Mouse (Mus musculus) embryonic facial prominence, embryonic 14.5 days (tissue): ENCODE data around the gene Zfp646. TPM values are rescaled to one million over a fixed set of nuclear protein-coding genes. Genes with fewer than 3 reads are reported as not detected.

Experiments
- ATAC-seq: fragments of 200-750 bp; cut with Nextera tagmentation; 2 replicates; pipeline ENCODE4 v1.8.0; 2017; ENCODE audit warnings: low read depth, moderate number of reproducible peaks, moderate TSS enrichment
- DNase-seq: peaks from one replicate; pipeline ENCODE4 v3.0.0-alpha.2; 2015; ENCODE audit warnings: low spot score
- H3K27ac ChIP-seq: fragments of 300-500 bp; sonication (generic); replicated peaks from 2 replicates; pipeline ENCODE4 v1.5.1; 2014; ENCODE audit warnings: low read depth, mild to moderate bottlenecking, low read length, moderate library complexity
- H3K27me3 ChIP-seq: fragments of 300-500 bp; sonication (generic); replicated peaks from 2 replicates; pipeline ENCODE4 v1.6.1; 2014; ENCODE audit warnings: low read length; ENCODE audit not compliant: control insufficient read depth, insufficient read depth
- H3K36me3 ChIP-seq: fragments of 300-500 bp; sonication (generic); 2 replicates; pipeline ENCODE4 v1.6.1; 2014; ENCODE audit warnings: low read length, mixed read lengths; ENCODE audit not compliant: control insufficient read depth, insufficient read depth
- H3K4me1 ChIP-seq: fragments of 300-500 bp; sonication (generic); 2 replicates; pipeline ENCODE4 v1.6.1; 2014; ENCODE audit warnings: antibody characterized with exemption, low read length; ENCODE audit not compliant: control insufficient read depth, insufficient read depth
- H3K4me2 ChIP-seq: fragments of 300-500 bp; sonication (generic); 2 replicates; pipeline ENCODE4 v1.6.1; 2014; ENCODE audit warnings: low read depth, mild to moderate bottlenecking, low read length, moderate library complexity, mixed read lengths
- H3K4me3 ChIP-seq: fragments of 300-500 bp; sonication (generic); 2 replicates; pipeline ENCODE4 v1.5.1; 2014; ENCODE audit warnings: low read depth, mild to moderate bottlenecking, low read length
- H3K9ac ChIP-seq: fragments of 300-500 bp; sonication (generic); 2 replicates; pipeline ENCODE4 v1.6.1; 2014; ENCODE audit warnings: low read depth, mild to moderate bottlenecking, low read length, moderate library complexity, mixed read lengths
- H3K9me3 ChIP-seq: fragments of 300-500 bp; sonication (generic); 2 replicates; pipeline ENCODE4 v1.6.1; 2016; ENCODE audit warnings: low read length; ENCODE audit not compliant: control insufficient read depth
- WGBS: fragments of 180-500 bp; shearing (Covaris S2); extraction: QIAGEN DNeasy Blood & Tissue Kit; methylation state at CpG from one replicate; pipeline ENCODE4 v1.1.7; 2014; 5-methylcytosine and 5-hydroxymethylcytosine counted together
- polyA plus RNA-seq: library from polyadenylated mRNA; unstranded; fragments of >200 nt; fragmentation: Nextera tagmentation; extraction: Ambion mirVana; gene quantifications from 2 replicates; pipeline ENCODE4 v1.2.1, GENCODE M21; 2014

Zfp646 gene
- polyA plus RNA-seq, 1 experiment from 2014 or later = 13.3 TPM

GRCm38 (mm10) chr7:127875627-127876001, 407 bp upstream of the Zfp646 start:
- Histone ChIP-seq H3K4me2 (peak overlapping the region; percentile 90), H3K36me3 (peaks cover 49% of the 10 kb centered on the region), H3K9ac (peak overlapping the region; percentile 97), H3K4me1 (peaks cover 15% of the 10 kb centered on the region), H3K27me3 (no peaks in the 10 kb centered on the region), H3K4me3 (peak overlapping the region; percentile 98), H3K9me3 (no peaks in the 10 kb centered on the region), H3K27ac (peak overlapping the region; percentile 99)
- ATAC-seq = peak; percentile 96
- DNase-seq = peak; percentile 98
- 0% methylated on average over 3 of the region's 43 CpGs for WGBS

DNA sequence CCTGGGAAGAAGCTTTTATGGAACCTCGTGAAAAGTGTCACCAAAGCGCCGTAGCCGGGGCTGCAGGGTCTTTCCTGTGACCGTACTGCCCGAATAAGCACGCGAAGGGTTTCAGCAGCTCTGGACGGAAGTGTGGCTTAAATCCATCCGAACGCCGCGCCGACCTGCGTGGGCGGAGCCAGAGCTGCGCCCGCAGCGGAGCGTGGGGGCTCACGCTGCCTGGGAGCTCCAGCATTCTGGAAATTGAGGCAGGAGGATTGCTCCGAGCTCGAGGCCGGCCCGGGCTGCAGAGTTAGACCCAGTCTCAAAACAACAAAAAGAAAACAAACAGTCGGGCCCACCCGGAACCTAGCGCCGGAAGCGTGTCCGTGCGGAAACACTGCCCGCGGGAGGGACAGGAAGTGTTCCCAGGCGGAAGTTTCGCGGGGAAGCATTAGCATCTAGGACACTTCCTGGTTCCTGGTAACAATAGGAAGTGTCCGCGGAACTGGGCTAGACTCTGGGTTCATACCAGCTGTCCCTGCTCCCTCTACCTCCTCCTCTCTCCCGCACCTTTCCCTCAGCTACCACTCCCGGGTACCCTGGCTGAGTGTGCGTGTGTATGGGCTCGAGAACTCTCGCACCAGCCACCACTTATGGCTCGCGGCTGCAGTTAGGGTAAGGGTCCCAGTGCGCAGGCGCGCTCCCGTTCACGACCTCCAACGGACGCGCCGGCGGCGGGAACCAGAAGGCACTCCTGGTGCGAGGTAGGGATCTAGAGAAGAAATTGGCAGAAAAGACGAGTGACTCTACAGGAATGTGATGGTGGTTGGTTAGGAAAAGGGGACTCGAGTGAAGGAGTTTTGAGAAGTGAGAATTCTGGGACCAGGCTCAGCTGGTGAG, 687 bp downstream of the Zfp646 start, which contains the start of gene Zfp668:
Gene Zfp668, minus strand, starts transcription at position 362 of the 882 bp plus-strand sequence.
- no peaks in the 10 kb centered on the region for H3K9me3 ChIP-seq
- peak within 1 kb of the TSS; percentile 98 for H3K4me3 ChIP-seq
- peak within 1 kb of the TSS; percentile 99 for H3K27ac ChIP-seq
- WGBS = under 1% methylated on average over 56 of the region's 60 CpGs
- no peaks in the 10 kb centered on the region for H3K27me3 ChIP-seq
- ATAC-seq (peak; percentile 67), DNase-seq (peak; percentile 98)
- H3K36me3 ChIP-seq = peaks cover 51% of the 10 kb centered on the region
- H3K9ac ChIP-seq = peak within 1 kb of the TSS; percentile 97
- peak within 1 kb of the TSS; percentile 90 for H3K4me2 ChIP-seq
- peaks cover 15% of the 10 kb centered on the region for H3K4me1 ChIP-seq

- DNase-seq (no peak), ATAC-seq (no peak)
- WGBS = 95% methylated on average over 9 of the region's 9 CpGs
- Histone ChIP-seq H3K4me1 (peaks cover 11% of the 10 kb centered on the region), H3K4me3 (no peak overlapping the region), H3K27ac (no peak overlapping the region), H3K4me2 (no peak overlapping the region), H3K9me3 (no peaks in the 10 kb centered on the region), H3K27me3 (no peaks in the 10 kb centered on the region), H3K9ac (no peak overlapping the region), H3K36me3 (peaks cover 66% of the 10 kb centered on the region)
Observed at GRCm38 (mm10) chr7:127879301-127879700, 3.3 kb downstream of the Zfp646 start.

GRCm38 (mm10) chr7:127880431-127880830, 4.4 kb downstream of the Zfp646 start:
- Histone ChIP-seq H3K36me3 (peaks cover 77% of the 10 kb centered on the region), H3K9ac (no peak overlapping the region), H3K4me3 (no peak overlapping the region), H3K27me3 (no peaks in the 10 kb centered on the region), H3K4me1 (peaks cover 7% of the 10 kb centered on the region), H3K27ac (no peak overlapping the region), H3K9me3 (no peaks in the 10 kb centered on the region), H3K4me2 (no peak overlapping the region)
- no peak for DNase-seq
- 89% methylated on average over 12 of the region's 12 CpGs for WGBS
- ATAC-seq = no peak

DNA sequence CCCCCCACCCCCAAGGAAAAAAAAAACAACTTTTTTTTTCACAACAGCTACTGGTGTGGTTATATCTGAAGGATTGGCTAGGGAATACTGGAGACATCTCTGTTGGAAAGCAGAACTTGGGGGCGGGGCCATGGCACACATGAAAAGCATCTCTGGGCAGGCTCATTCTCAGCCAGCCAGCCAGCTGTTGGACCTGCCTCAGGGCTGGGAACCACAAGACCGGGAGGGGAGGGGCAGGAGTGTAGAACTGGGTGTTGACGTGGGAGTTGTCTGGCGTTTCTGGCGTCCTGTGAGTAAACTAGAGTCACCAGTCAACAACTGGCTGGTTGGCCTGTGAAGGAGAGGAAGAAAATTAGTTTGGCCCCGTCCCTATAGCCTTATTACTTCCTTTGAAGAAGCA, 9.9 kb downstream of the Zfp646 start:
- no peak overlapping the region for H3K4me2 ChIP-seq
- H3K9ac ChIP-seq = no peak overlapping the region
- WGBS = 60% methylated on average over 6 of the region's 6 CpGs
- no peaks in the 10 kb centered on the region for H3K27me3 ChIP-seq
- H3K36me3 ChIP-seq = peaks cover 91% of the 10 kb centered on the region
- no peaks in the 10 kb centered on the region; the same call in 1 of the 2 replicates for H3K4me1 ChIP-seq
- no peaks in the 10 kb centered on the region for H3K9me3 ChIP-seq
- H3K27ac ChIP-seq = no peak overlapping the region
- DNase-seq (peak; percentile 48), ATAC-seq (0 out of 2 replicates have a peak, but pooled peaks have one; percentile 10)
- no peak overlapping the region for H3K4me3 ChIP-seq

- 84% methylated on average over 6 of the region's 6 CpGs for WGBS
- no peak overlapping the region for H3K4me2 ChIP-seq
- peaks cover 85% of the 10 kb centered on the region for H3K36me3 ChIP-seq
- H3K9me3 ChIP-seq = no peaks in the 10 kb centered on the region
- no peaks in the 10 kb centered on the region; the same call in 1 of the 2 replicates for H3K4me1 ChIP-seq
- DNase-seq = no peak
- H3K27me3 ChIP-seq = no peaks in the 10 kb centered on the region
- H3K9ac ChIP-seq = 0 out of 2 replicates have a peak overlapping the region, but pooled peaks have one; percentile 25
- H3K27ac ChIP-seq = no peak overlapping the region
- no peak overlapping the region for H3K4me3 ChIP-seq
- ATAC-seq = no peak
Observed at GRCm38 (mm10) chr7:127886551-127886950, 10.5 kb downstream of the Zfp646 start.

DNA sequence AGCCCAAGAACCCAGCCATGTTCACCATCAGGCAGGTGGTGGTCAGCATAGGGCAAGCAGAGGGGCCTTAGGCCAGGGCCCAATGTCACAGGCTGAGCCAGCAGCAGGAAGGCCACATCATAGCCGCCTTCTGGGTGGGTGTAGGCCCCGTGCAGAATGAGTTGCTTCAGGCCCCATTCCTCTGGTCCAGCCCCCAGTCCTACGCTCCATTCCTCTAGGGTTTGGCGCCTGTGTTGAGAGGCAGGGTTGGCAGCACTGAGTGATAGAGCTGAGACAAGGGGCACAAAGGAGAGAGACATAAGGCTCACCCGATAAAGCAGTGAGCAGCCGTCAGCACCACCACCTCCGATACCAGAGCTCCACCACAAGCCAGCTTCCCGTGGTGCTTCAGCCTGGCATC, 11.2 kb downstream of the Zfp646 start:
- no peak overlapping the region for H3K4me3 ChIP-seq
- WGBS = 84% methylated on average over 5 of the region's 8 CpGs
- H3K9ac ChIP-seq = no peak overlapping the region
- peaks cover 81% of the 10 kb centered on the region for H3K36me3 ChIP-seq
- H3K4me2 ChIP-seq = no peak overlapping the region
- H3K27me3 ChIP-seq = no peaks in the 10 kb centered on the region
- ATAC-seq = no peak
- H3K9me3 ChIP-seq = no peaks in the 10 kb centered on the region
- H3K4me1 ChIP-seq = no peaks in the 10 kb centered on the region; the same call in 1 of the 2 replicates
- no peak for DNase-seq
- H3K27ac ChIP-seq = no peak overlapping the region

DNA sequence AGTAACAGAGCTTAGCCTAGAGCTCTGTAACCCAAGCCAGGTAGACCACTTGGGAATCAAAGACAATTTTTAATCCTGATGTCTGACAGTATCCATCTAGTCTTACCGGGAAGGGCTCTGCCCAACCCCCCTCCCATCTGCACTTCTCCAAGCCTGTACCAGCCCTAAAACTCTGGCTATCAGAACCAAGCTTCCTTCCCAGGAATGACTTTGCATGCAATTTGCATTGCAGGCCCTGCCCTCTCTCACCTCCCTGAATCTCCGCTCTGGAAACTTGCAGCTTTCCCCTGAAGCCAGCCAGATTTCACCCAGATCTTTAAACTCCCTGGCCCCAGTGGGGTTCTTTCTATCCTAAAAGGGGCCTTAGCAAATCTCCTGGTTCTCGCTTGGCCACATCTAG, 11.8 kb downstream of the Zfp646 start:
- no peak for ATAC-seq
- Histone ChIP-seq H3K27me3 (no peaks in the 10 kb centered on the region), H3K9ac (no peak overlapping the region), H3K36me3 (peaks cover 81% of the 10 kb centered on the region), H3K9me3 (no peaks in the 10 kb centered on the region), H3K4me2 (no peak overlapping the region), H3K27ac (no peak overlapping the region), H3K4me1 (no peaks in the 10 kb centered on the region; the same call in 1 of the 2 replicates), H3K4me3 (no peak overlapping the region)
- WGBS = 77% methylated on average over 3 of the region's 3 CpGs
- DNase-seq = no peak
